Mouse (Mus musculus): ENCODE results near the gene Ppp1r12a. TPM values are rescaled to one million over a fixed set of nuclear protein-coding genes. Genes with fewer than 3 reads are reported as not detected.

Gene Ppp1r12a
- polyA plus RNA-seq, 1 experiment from 2014 or later: 69.6 TPM

DNA sequence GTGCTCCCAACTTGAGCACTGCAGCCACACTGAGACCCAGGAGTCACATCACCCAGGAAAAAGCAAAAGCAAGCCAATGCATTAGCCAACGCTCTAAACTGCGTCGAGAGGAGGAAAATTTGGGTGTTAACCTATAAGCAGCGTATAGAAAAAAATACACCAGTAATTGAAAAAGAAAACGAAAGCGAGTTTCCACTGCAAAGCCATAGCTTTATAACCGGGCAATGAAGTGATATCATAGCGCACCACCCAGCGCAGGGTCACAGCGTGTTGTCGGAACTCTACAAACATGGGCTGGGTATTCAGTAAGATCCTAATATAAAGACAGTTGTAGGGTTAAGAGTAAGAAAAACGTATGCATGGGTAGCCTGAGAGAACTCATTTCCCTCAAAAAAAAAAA, 167.0 kb downstream of the Ppp1r12a start:
- DNase-seq (ENCODE audit: low spot score): no peak
- Histone ChIP-seq H3K9me3 (ENCODE audit: control insufficient read depth, low read length) (no peaks in the 10 kb centered on the region), H3K4me3 (replicated peaks; ENCODE audit: low read length) (no peak overlapping the region), H3K27ac (no peak overlapping the region), H3K4me2 (replicated peaks) (no peak overlapping the region), H3K27me3 (ENCODE audit: control insufficient read depth, insufficient read depth, low read length) (peaks cover 22% of the 10 kb centered on the region; the same call in 1 of the 2 replicates), H3K36me3 (replicated peaks; ENCODE audit: control insufficient read depth, insufficient read depth) (no peaks in the 10 kb centered on the region), H3K4me1 (replicated peaks; ENCODE audit: control insufficient read depth, insufficient read depth, low read length) (0 out of 2 replicates have a peak, but pooled peaks cover 6% of the 10 kb centered on the region), H3K9ac (no peak overlapping the region)
- 91% methylated on average over 12 of the region's 12 CpGs for WGBS
- ATAC-seq (ENCODE audit: low FRiP score): no peak

DNA sequence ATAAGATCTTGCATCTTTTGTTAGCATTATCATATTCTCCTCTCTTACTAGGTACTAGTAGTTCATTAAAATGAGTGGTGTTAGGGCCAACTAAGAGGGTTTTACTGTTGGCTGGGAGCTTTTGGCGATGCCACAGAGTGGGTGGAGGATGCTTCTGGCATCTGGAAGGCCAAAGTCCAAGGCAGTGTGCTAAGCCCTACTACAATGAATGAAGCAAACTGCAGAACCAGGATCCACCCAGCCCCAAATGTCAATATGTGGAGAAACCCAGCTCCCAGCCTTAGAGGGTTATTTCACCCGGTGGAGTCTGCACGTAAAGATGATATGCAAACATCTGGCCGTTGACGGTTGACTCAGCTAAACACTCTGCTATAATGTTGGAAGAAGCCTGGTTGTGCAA, 167.8 kb downstream of the Ppp1r12a start:
- H3K36me3 ChIP-seq (replicated peaks; ENCODE audit: control insufficient read depth, insufficient read depth): no peaks in the 10 kb centered on the region
- H3K4me3 ChIP-seq (replicated peaks; ENCODE audit: low read length): no peak overlapping the region
- DNase-seq (ENCODE audit: low spot score): no peak
- no peak overlapping the region for H3K9ac ChIP-seq
- WGBS: 83% methylated on average over 5 of the region's 5 CpGs
- no peak overlapping the region for H3K4me2 ChIP-seq (replicated peaks)
- H3K27me3 ChIP-seq (ENCODE audit: control insufficient read depth, insufficient read depth, low read length): peaks cover 22% of the 10 kb centered on the region; the same call in 1 of the 2 replicates
- H3K4me1 ChIP-seq (replicated peaks; ENCODE audit: control insufficient read depth, insufficient read depth, low read length): 0 out of 2 replicates have a peak, but pooled peaks cover 6% of the 10 kb centered on the region
- ATAC-seq (ENCODE audit: low FRiP score): no peak
- no peak overlapping the region for H3K27ac ChIP-seq
- no peaks in the 10 kb centered on the region for H3K9me3 ChIP-seq (ENCODE audit: control insufficient read depth, low read length)

DNA sequence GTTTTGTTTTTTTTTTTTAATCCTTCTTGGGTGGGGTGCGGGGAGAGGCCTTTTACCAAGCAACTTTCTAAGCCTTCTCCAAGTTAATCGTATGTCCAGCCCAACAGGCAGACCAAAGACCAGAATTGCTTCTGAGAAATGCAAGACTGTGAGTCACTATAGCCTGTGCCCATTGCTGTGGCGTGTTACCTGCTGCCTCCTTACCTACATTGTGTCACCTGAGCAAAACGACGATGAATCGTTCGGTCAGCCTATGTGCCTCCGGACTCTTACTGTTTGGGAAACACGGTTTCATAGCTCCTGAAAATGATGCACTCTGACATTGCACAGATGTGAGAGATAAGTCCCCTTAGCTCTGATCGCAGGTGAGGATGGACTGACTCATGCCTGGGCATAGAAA, 169.0 kb downstream of the Ppp1r12a start:
- DNase-seq (ENCODE audit: low spot score) (no peak), ATAC-seq (ENCODE audit: low FRiP score) (no peak)
- Histone ChIP-seq H3K4me3 (replicated peaks; ENCODE audit: low read length) (no peak overlapping the region), H3K9ac (no peak overlapping the region), H3K9me3 (ENCODE audit: control insufficient read depth, low read length) (no peaks in the 10 kb centered on the region), H3K4me1 (replicated peaks; ENCODE audit: control insufficient read depth, insufficient read depth, low read length) (0 out of 2 replicates have a peak, but pooled peaks cover 6% of the 10 kb centered on the region), H3K27ac (no peak overlapping the region), H3K4me2 (replicated peaks) (peak overlapping the region; percentile 98; the same call in 1 of the 2 replicates), H3K27me3 (ENCODE audit: control insufficient read depth, insufficient read depth, low read length) (peaks cover 22% of the 10 kb centered on the region; the same call in 1 of the 2 replicates), H3K36me3 (replicated peaks; ENCODE audit: control insufficient read depth, insufficient read depth) (no peaks in the 10 kb centered on the region)
- 8% methylated on average over 10 of the region's 10 CpGs for WGBS

DNA sequence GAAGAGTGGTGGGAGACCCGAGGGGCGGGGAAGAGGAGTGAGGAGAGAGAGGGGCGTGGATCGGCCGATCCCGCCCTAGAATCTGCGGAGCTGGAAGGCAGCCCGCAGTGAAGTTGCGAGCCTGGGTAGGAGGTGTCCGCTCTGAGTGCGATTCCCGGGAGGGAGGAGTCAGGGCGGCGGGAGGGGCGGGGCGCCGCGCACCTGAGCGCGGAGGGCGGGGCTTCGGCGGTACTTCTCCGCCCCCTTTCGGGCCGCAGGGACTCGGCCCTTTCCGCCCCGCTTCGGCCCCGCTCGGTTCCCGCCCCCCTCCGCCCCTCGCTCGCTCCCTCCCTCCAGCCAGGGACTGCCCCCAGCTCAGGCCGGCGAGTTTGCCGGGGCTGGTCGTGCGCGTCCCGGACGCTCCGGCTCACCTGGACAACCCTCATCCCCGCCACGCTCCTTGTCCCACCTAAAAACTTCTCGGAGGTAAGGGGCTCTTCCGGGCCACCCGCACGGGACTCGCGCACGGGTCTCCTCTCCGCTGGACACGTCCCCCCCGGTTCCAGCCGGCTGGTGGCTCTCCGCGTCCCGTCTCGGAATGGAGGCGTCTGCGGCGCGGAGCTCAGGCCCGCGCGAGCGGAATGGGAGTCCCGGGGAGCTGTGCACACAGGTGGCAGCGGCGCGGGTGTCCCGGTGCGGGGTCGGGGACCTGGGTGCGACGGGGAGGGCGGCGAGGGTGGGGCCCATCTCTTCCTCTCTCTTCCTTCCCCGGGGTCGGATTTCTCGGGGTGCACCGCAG, 170.0 kb downstream of the Ppp1r12a start, which contains the start of gene Pawr:
Gene Pawr, plus strand, starts transcription at position 338 of the 778 bp plus-strand sequence.
- peak within 1 kb of the TSS; percentile 67 for H3K4me3 ChIP-seq (replicated peaks; ENCODE audit: low read length)
- peaks cover 22% of the 10 kb centered on the region; the same call in 1 of the 2 replicates for H3K27me3 ChIP-seq (ENCODE audit: control insufficient read depth, insufficient read depth, low read length)
- H3K9ac ChIP-seq: peak within 1 kb of the TSS; percentile 66
- WGBS: under 1% methylated on average over 73 of the region's 85 CpGs
- DNase-seq (ENCODE audit: low spot score) (peak; percentile 67), ATAC-seq (ENCODE audit: low FRiP score) (peak; percentile 89)
- no peaks in the 10 kb centered on the region for H3K9me3 ChIP-seq (ENCODE audit: control insufficient read depth, low read length)
- H3K4me2 ChIP-seq (replicated peaks): peak within 1 kb of the TSS; percentile 98
- H3K4me1 ChIP-seq (replicated peaks; ENCODE audit: control insufficient read depth, insufficient read depth, low read length): 0 out of 2 replicates have a peak, but pooled peaks cover 6% of the 10 kb centered on the region
- no peak within 1 kb of the TSS; the same call in 1 of the 2 replicates for H3K27ac ChIP-seq
- no peaks in the 10 kb centered on the region for H3K36me3 ChIP-seq (replicated peaks; ENCODE audit: control insufficient read depth, insufficient read depth)

DNA sequence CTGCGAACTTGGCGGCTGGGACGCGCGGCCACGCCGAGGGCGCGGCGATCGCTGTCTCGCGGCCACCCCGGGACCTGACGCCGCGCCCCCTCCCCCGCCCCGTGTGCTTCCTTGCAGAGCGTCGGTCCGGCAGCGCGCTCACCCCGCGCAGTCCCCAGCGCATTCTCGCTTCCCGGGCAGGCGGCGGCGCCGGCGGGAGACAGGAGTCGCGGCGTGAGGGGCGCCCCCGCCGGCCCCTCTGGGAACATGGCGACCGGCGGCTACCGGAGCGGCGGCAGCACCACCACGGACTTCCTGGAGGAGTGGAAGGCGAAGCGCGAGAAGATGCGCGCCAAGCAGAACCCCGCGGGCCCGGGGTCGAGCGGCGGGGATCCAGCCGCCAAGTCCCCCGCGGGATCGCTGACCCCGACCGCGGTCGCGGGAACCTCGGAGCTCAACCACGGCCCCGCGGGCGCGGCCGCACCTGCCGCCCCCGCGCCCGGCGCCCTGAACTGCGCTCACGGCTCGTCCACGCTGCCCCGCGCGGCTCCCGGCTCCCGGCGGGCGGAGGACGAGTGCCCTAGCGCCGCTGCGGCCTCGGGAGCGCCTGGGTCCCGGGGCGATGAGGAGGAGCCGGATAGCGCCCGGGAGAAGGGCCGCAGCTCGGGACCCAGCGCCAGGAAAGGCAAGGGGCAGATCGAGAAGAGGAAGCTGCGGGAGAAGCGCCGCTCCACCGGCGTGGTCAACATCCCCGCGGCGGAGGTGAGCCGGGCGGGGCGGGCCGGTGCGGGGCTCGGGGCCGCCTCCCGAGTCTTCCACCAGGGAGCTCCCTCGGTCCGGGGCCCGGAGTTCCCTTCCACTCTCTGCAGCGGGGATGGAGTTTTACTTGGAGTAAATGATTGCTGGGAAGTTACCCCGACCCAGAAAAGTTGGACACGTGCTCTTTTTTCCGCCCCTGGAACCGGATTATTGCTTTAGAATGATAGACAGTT, 170.9 kb downstream of the Ppp1r12a start:
- ATAC-seq (ENCODE audit: low FRiP score): peak; percentile 62
- Histone ChIP-seq H3K4me1 (replicated peaks; ENCODE audit: control insufficient read depth, insufficient read depth, low read length) (0 out of 2 replicates have a peak, but pooled peaks cover 6% of the 10 kb centered on the region), H3K9me3 (ENCODE audit: control insufficient read depth, low read length) (no peaks in the 10 kb centered on the region), H3K27me3 (ENCODE audit: control insufficient read depth, insufficient read depth, low read length) (peaks cover 22% of the 10 kb centered on the region; the same call in 1 of the 2 replicates), H3K27ac (no peak overlapping the region; the same call in 1 of the 2 replicates), H3K4me2 (replicated peaks) (peak overlapping the region; percentile 98), H3K9ac (peak overlapping the region; percentile 66), H3K36me3 (replicated peaks; ENCODE audit: control insufficient read depth, insufficient read depth) (no peaks in the 10 kb centered on the region), H3K4me3 (replicated peaks; ENCODE audit: low read length) (peak overlapping the region; percentile 67)
- WGBS: under 1% methylated on average over 123 of the region's 129 CpGs
- peak; percentile 53 for DNase-seq (ENCODE audit: low spot score)

DNA sequence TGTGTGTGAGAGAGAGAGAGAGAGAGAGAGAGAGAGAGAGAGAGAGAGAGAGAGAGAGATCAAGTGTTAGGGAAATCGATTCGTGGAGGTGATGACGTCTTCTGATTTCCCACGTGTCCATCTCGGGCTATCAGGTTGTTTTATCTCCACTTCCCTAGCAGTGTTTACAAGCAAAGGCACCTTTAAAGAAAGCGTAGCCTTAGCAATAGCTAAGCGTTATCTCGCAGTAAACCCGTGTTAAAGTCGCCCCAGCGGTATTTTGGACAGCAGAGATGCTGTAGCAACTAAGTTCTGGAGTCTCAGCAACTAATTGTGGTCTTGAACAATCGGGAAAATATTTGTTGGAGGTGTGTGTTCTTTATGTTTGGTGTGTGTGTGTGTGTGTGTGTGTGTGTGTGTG, 171.6 kb downstream of the Ppp1r12a start:
- ATAC-seq (ENCODE audit: low FRiP score) (no peak), DNase-seq (ENCODE audit: low spot score) (no peak)
- no peaks in the 10 kb centered on the region for H3K9me3 ChIP-seq (ENCODE audit: control insufficient read depth, low read length)
- H3K9ac ChIP-seq: no peak overlapping the region
- peak overlapping the region; percentile 98 for H3K4me2 ChIP-seq (replicated peaks)
- H3K4me3 ChIP-seq (replicated peaks; ENCODE audit: low read length): peak overlapping the region; percentile 67
- WGBS: 4% methylated on average over 12 of the region's 12 CpGs
- peaks cover 22% of the 10 kb centered on the region; the same call in 1 of the 2 replicates for H3K27me3 ChIP-seq (ENCODE audit: control insufficient read depth, insufficient read depth, low read length)
- H3K4me1 ChIP-seq (replicated peaks; ENCODE audit: control insufficient read depth, insufficient read depth, low read length): 0 out of 2 replicates have a peak, but pooled peaks cover 9% of the 10 kb centered on the region
- no peaks in the 10 kb centered on the region for H3K36me3 ChIP-seq (replicated peaks; ENCODE audit: control insufficient read depth, insufficient read depth)
- no peak overlapping the region for H3K27ac ChIP-seq

Other genes starting within 250 kb of the Ppp1r12a start
- gene Pawr, start 169.9 kb downstream of the Ppp1r12a start, polyA plus RNA-seq (2014; fragmentation: Nextera tagmentation; extraction: Ambion mirVana): 4.3 and 4.9 TPM in 2 replicates